Mouse (Mus musculus) WW6 (cell line): ENCODE data around the gene Atp6v1b1.
"Not testable (repeated sequence)": the region's sequence is repeated elsewhere in the genome, so short reads cannot be mapped to it uniquely, and the experiment has no call there.

Experiments
- DNase-seq: peaks from one replicate; pipeline ENCODE4 v3.0.0-alpha.2; 2013; ENCODE audit warnings: low read depth, low spot score

Atp6v1b1 gene

GRCm38 (mm10) chr6:83775638-83776293 is 33.0 kb downstream of the Atp6v1b1 start, which contains the start of gene Tex261:
Gene Tex261 (minus strand): TSS chr6:83775813.
- peak; percentile 80 for DNase-seq

- DNase-seq, result no peak
Observed at GRCm38 (mm10) chr6:83778306-83778705, 35.5 kb downstream of the Atp6v1b1 start.

GRCm38 (mm10) chr6:83779026-83779425 is 36.2 kb downstream of the Atp6v1b1 start:
- DNase-seq, result no peak

- DNase-seq, result no peak
Observed at GRCm38 (mm10) chr6:83786426-83786825, 43.6 kb downstream of the Atp6v1b1 start.

- no peak for DNase-seq
Observed at GRCm38 (mm10) chr6:83788554-83788953, 45.8 kb downstream of the Atp6v1b1 start.

- DNase-seq, result not testable (repeated sequence)
Observed at GRCm38 (mm10) chr6:83790533-83790932, 47.7 kb downstream of the Atp6v1b1 start.

- no peak for DNase-seq
Observed at GRCm38 (mm10) chr6:83791251-83791890, 48.6 kb downstream of the Atp6v1b1 start.

- peak; percentile 87 for DNase-seq
Observed at GRCm38 (mm10) chr6:83794760-83795296, 52.0 kb downstream of the Atp6v1b1 start, which contains the start of gene Nagk. Gene Nagk (plus strand): TSS chr6:83794982.

GRCm38 (mm10) chr6:83795492-83795900 is 52.7 kb downstream of the Atp6v1b1 start:
- DNase-seq, result no peak

- DNase-seq, result no peak
Observed at GRCm38 (mm10) chr6:83796686-83797085, 53.9 kb downstream of the Atp6v1b1 start.

GRCm38 (mm10) chr6:83802033-83802432 is 59.2 kb downstream of the Atp6v1b1 start:
- DNase-seq, result no peak

- DNase-seq, result no peak
Observed at GRCm38 (mm10) chr6:83802846-83803245, 60.1 kb downstream of the Atp6v1b1 start.
